8 mouse cellular contexts compared by ENCODE assay signal in genomic region chr14:123661091-123661491, GRCm38 (mm10). TPM values are rescaled to one million over a fixed set of nuclear protein-coding genes. Genes with fewer than 3 reads are reported as not detected.
DNase-seq lines count a peak whose midpoint lies in the region; ATAC-seq and TF ChIP-seq lines count a peak whose summit lies in the region.

No protein-coding gene starts in this region.

- ATAC-seq in forebrain, postnatal 0 days, result peak; percentile 76
- ATAC-seq in midbrain, embryonic 11.5 days (ENCODE audit: low FRiP score), result peak; percentile 89

- no peaks in the 10 kb centered on the region for H3K9me3 ChIP-seq in forebrain, postnatal 0 days (ENCODE audit: low read length)
- no peaks in the 10 kb centered on the region for H3K9me3 ChIP-seq in midbrain, embryonic 11.5 days (ENCODE audit: control insufficient read depth, low read length)

- DNase-seq in right cerebral cortex, adult 18-20 months, result peak; percentile 30
- no peak for DNase-seq in right cerebral cortex, postnatal 25 days
- DNase-seq in cerebellum, adult 8-10 months, result peak; percentile 32
- DNase-seq in forebrain, postnatal 0 days, result peak; percentile 56
- DNase-seq in heart, postnatal 4 days, result peak; percentile 51
- peak; percentile 23 to 45 for DNase-seq in layer of hippocampus, postnatal 10 days (ENCODE audit: low spot score in 2 of 2)
- DNase-seq in midbrain, embryonic 11.5 days (ENCODE audit: low spot score, missing footprints), result peak; percentile 92
- DNase-seq in thymus, postnatal 4 days, result peak; percentile 41

- H3K4me1 ChIP-seq in forebrain, postnatal 0 days (ENCODE audit: insufficient read depth), result no peaks in the 10 kb centered on the region
- H3K4me1 ChIP-seq in midbrain, embryonic 11.5 days (ENCODE audit: control insufficient read depth, insufficient read depth, low read length), result 0 out of 2 replicates have a peak, but pooled peaks cover 4% of the 10 kb centered on the region

- H3K4me3 ChIP-seq in forebrain, postnatal 0 days (ENCODE audit: low read depth, low read length), result no peak overlapping the region
- no peak overlapping the region for H3K4me3 ChIP-seq in midbrain, embryonic 11.5 days (ENCODE audit: low read depth, low read length)

- no peak overlapping the region for H3K9ac ChIP-seq in forebrain, postnatal 0 days
- no peak overlapping the region for H3K9ac ChIP-seq in midbrain, embryonic 11.5 days (ENCODE audit: low read length)

- peak; percentile 61 for TF ChIP-seq CTCF in forebrain, postnatal 0 days (IDR thresholded peaks at IDR 0.05; ENCODE audit: low read depth)

- H3K36me3 ChIP-seq in forebrain, postnatal 0 days (ENCODE audit: insufficient read depth), result no peaks in the 10 kb centered on the region
- H3K36me3 ChIP-seq in midbrain, embryonic 11.5 days (ENCODE audit: control insufficient read depth, insufficient read depth, low read length), result no peaks in the 10 kb centered on the region

- H3K4me2 ChIP-seq in forebrain, postnatal 0 days (ENCODE audit: low read depth), result peak overlapping the region; percentile 23; the same call in 1 of the 2 replicates
- H3K4me2 ChIP-seq in midbrain, embryonic 11.5 days, result no peak overlapping the region

- peak overlapping the region; percentile 35; the same call in 1 of the 2 replicates for H3K27ac ChIP-seq in forebrain, postnatal 0 days (ENCODE audit: low read depth, low read length)
- no peak overlapping the region for H3K27ac ChIP-seq in midbrain, embryonic 11.5 days (ENCODE audit: low read depth, low read length)

- H3K27me3 ChIP-seq in forebrain, postnatal 0 days (ENCODE audit: insufficient read depth, low read length), result no peaks in the 10 kb centered on the region
- H3K27me3 ChIP-seq in midbrain, embryonic 11.5 days (ENCODE audit: control insufficient read depth, insufficient read depth, low read length), result no peaks in the 10 kb centered on the region

- WGBS in forebrain, postnatal 0 days, result 17% methylated on average over 20 of the region's 20 CpGs
- WGBS in midbrain, embryonic 11.5 days, result 24% methylated on average over 20 of the region's 20 CpGs

RNA-seq across cellular contexts. Expression of gene Itgbl1, which starts 1.3 kb away (rescaled TPM):
- total RNA-seq in forebrain, postnatal 0 days (2014; rRNA removed), result 3.7 and 4.0 TPM in 2 replicates
- polyA plus RNA-seq in forebrain, postnatal 0 days (2015; fragmentation: Nextera tagmentation; extraction: Ambion mirVana), result 4.5 and 4.8 TPM in 2 replicates
- total RNA-seq in heart, postnatal 4 days (2021), result 1 to 10 TPM; 1.4 to 1.5 TPM
- 10 to 100 TPM; 14.6 to 18.1 TPM for total RNA-seq in layer of hippocampus, postnatal 10 days (2021)
- polyA plus RNA-seq in midbrain, embryonic 11.5 days (2014; fragmentation: Nextera tagmentation; extraction: Ambion mirVana), result 0.85 and 1.5 TPM in 2 replicates

RNA-seq across cellular contexts. Expression of gene Nalcn, which starts 34.1 kb away (rescaled TPM):
- 32.4 and 44.3 TPM in 2 replicates for total RNA-seq in forebrain, postnatal 0 days (2014; rRNA removed)
- polyA plus RNA-seq in forebrain, postnatal 0 days (2015; fragmentation: Nextera tagmentation; extraction: Ambion mirVana), result 5.1 and 9.7 TPM in 2 replicates
- total RNA-seq in heart, postnatal 4 days (2021), result under 1 TPM; 0.10 to 0.18 TPM
- total RNA-seq in layer of hippocampus, postnatal 10 days (2021), result 10 to 100 TPM; 58.0 to 60.8 TPM
- polyA plus RNA-seq in midbrain, embryonic 11.5 days (2014; fragmentation: Nextera tagmentation; extraction: Ambion mirVana), result 3.2 and 3.9 TPM in 2 replicates

Comparison
In these comparisons a context has a peak if more than half of its experiments do, and no peak if none do; other contexts are left out.
1. RNA of gene Nalcn, which starts 34.1 kb away (total RNA-seq): 58.0 to 60.8 TPM in layer of hippocampus, postnatal 10 days and 32.4 to 44.3 TPM in forebrain, postnatal 0 days; 0.10 to 0.18 TPM in heart, postnatal 4 days; every median in the first group is over 10 times any median in the second.